Mouse (Mus musculus): ENCODE results near the gene Usp34.

DNA sequence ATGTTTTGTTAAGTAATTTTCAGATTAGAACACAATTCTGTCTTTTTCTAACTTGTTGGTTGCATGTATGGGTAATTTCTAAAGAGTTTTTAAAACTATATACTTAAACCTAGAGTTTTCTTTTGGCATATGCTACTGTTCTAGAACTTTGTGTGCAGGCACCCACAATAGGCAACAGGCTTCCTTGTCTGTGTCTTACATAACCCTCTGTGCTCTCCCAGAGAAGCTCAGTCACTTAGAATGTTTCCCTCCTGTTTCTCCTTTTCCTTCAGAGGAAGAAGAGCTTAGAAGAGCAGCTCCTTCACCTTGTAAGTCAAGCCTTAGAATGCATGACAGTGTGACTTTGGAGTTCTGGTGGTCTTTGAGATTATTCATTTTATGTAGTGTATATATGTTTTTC lies 55.6 kb downstream of the Usp34 start:
- TF ChIP-seq POLR2A (IDR thresholded peaks at IDR 0.05; ENCODE audit: low read depth, low read length) (no peak), CTCF (IDR thresholded peaks at IDR 0.05; ENCODE audit: extremely low read depth, insufficient read depth, insufficient read length, insufficient replicate concordance) (no peak)
